Mouse (Mus musculus) right cerebral cortex, postnatal 36 days (tissue): ENCODE results near the gene Tapt1.
"Not testable (repeated sequence)": the region's sequence is repeated elsewhere in the genome, so short reads cannot be mapped to it uniquely, and the experiment has no call there.

Experiments used
- DNase-seq, 2 experiments: peaks; one replicate each; pipeline ENCODE4 v3.0.0; 2022; ENCODE audit warnings: low spot score in 2 of 2, mixed read lengths in 1 of 2

The Tapt1 gene

GRCm38 (mm10) chr5:44126574-44126973 is 99.9 kb downstream of the Tapt1 start:
- not testable (repeated sequence) for DNase-seq
